Mouse (Mus musculus): ENCODE results near the gene Eif4e.

Gene Eif4e

DNA sequence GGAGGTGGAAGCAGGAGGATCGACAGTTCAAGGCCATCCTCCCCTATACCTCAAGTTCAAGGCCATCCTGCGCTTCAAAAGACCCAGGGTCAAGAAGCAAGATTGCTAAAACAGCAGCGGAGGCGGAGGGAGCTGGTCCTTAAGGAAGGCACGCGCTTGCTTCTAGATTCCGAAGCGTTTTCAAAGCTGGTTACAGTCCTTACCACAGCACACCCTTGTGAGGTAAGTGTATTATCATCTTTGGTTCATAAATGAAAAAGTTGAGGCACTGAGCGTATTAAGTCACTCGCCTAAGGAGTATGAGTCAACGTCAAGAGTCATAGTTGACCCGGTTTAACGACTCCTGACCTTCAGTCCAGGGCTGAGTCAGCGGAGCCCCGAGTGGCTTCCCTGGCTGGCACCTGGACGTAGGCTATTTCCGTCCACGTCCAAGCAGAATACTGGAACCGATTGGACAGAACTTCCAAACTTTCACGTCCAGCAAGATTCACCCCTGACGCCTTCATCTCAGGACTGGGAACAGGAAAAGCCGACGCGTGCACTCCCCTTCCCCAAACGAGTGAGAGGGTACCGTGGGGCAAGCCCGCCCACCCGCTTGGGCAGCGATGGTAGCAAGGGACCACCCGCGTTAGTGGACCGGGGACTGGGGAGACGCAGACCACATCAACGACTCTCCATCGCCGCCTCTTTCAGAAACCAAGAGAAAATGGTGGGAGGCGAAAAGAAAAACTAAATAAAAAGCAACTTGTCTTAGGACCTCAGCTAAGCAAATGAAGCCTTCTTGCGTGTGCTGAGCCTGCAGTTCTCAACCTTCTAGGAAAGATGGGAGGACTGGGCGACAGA lies at the start of gene Eif4e:
TSS of gene Eif4e (plus strand) at position 107 of the 843 bp plus-strand sequence.
- no peak for DNase-seq (ENCODE audit: low spot score)

DNA sequence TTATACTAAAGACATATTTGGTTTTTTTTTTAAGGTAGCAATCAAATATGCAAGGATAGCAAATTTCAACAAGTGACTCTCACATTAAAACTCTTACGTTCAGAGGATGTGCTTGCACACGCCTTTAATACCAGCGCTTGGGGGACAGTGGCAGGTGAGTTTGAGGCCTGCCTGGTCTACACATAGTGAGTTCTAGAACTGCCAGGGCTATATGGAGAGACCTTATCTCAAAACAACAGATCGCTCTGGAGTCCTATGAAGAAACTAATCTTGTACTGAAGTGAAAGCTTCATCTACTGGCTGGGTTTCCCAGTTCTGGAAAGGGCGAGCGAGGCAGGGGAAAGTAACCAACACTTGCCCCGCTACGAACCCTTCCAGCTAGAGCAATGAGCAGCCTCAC lies 46.5 kb upstream of the Eif4e start:
- no peak for DNase-seq (ENCODE audit: low spot score)

DNA sequence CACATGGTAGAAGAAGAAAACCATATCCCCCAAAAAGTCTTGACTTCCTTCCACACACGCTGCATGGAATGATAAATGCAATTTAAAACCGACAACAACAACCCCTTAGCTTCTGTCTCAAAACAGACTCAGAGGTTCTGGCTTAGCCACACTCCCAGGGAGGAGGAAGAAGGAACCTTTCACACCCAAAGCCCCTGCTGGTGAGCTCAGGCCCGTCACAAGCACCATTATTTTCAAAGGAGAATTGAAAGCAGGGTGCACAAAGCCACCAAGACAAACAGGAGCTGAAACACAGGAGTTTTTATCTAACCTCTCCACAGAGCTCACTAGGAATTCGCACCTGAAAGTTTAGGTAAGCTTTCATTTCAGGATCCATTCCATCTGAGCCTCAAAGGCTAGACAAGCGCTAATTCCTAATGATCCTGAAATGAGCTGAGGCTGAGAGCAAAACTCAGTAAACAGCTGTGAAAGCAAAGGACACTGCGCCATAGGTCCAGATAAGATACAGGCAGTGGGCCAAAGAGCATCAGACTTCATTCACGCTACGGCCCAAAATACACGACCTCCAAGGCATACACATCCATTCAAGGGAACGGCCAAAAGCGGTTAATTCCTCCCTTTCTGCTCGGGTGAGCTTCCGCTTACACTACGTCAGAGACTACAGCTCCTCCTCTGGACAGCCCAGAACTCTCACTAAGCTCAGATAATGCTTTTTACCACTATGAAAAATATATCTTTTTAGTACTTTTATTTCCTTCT lies 44.3 kb upstream of the Eif4e start:
- no peak for DNase-seq (ENCODE audit: low spot score)

DNA sequence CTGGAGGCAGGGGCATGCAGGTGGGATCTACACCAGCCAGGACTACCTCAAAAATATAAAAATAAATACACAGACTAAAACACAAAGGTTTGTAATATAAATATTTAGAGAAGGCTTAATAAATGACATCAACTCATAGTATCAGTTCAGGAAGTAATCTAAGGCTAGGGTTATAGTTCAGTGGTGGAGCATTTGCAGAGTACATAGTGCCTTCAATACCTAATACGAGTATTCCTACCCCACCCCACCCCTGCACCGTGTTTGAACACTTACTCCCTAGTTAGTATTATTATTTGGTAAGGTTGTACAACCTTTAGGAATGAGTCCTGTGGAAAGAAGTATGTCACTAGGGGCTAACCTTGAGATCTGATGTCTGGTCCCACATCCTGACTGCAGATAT lies 42.7 kb upstream of the Eif4e start:
- DNase-seq (ENCODE audit: low spot score) = no peak

DNA sequence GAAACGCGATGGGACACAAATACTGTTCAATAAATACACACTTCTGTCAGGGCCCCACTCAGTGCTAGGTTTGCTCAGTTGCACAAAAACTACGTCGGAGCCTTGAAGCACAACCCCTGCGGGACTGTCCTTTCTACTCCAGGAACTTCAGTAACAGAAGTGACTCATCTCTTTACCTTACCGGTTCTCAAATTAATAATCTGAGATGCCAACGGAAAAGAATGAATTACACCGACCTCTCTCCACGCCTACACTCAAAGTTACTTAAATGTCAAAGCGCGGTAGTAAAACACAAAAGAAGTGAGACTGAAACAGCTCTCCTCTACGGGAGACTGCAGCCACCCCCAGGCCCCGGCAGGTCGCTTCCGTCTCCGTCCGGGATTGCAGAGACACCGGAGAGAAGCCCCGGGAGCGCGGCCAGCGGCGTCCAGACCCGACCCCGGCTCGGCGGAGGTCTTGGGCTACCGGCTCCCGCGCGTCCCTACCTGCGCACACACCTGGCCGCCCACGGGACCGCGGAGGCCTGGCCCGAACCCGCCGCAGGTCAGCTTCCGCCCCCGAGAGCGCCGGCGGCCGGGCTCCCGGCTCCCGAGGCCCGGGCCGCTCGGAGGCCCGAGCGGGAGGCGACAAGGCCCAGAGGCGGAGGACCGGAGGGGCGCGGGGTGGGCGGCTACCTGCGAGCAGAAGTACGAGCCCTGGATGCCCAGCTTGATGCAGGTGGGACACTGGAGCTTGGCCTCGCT lies 37.2 kb upstream of the Eif4e start:
- no peak for DNase-seq (ENCODE audit: low spot score)

DNA sequence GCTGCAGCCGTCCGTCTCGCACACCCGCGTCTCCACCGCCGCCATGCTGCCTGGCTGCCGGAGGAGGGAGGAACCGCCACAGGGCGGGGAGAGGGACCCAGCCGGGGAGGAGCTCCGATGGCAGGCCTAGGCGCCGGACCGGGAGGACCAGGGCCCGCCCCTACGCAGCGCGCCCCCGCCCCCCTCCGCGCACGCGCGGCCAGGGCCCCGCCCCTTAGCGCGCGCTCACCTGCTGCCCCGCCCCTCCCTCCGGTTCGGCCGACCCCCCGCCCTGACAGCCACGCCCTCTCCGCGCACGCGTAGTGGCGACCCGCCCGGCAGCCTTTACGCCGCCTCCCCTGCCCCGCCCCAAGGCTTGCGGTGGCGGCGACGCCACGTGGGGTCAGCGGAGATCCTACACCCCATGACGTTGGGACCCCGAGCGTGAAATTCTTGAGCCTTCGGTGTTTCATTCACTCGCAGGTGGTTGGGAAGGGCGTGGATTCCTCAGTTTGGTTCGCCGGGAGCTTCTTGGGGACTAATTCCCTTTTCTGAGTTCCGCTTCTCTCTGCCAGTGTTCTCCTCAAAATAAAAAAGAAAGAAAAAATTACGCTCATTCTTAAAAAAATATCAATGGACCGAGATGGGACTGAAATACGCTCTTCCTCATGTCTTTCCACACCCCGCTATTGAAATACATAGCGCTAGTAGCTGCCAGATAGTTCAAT lies 36.5 kb upstream of the Eif4e start, which contains the start of gene Metap1:
TSS of gene Metap1 (minus strand) at position 189 of the 707 bp plus-strand sequence.
- peak; percentile 89 for DNase-seq (ENCODE audit: low spot score)

DNA sequence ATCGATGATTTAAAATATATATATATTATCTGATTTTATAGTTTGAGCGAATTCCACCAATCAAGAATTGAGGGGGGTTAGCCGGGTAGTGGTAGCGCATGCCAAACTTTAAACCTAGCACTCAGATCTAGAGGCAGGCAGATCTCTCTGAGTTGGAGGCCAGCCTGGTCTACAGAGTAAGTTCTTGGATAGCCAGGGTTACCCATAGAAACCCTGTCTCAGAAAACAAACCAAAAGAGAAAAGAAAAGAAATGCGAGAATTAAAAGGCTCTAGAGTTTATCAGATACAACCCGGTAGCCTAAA lies 36.0 kb upstream of the Eif4e start:
- DNase-seq (ENCODE audit: low spot score) = no peak

DNA sequence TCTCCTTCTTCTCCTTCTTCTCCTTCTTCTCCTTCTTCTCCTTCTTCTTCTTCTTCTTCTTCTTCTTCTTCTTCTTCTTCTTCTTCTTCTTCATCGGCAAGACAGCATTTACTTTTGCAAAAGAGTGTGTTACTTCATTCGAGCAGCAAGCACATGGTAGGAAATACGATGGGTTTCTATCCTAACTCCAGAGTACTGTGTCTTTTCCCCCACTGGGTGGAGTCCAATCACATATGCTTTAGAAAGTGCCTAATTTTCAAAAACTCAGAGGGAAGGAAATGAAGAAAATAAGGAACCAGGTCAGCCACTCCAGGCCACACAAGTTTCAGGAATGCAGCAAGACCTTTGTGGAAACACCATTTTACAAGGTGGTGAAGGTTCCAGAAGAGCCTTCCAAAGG lies 32.3 kb upstream of the Eif4e start:
- DNase-seq (ENCODE audit: low spot score) = no peak

DNA sequence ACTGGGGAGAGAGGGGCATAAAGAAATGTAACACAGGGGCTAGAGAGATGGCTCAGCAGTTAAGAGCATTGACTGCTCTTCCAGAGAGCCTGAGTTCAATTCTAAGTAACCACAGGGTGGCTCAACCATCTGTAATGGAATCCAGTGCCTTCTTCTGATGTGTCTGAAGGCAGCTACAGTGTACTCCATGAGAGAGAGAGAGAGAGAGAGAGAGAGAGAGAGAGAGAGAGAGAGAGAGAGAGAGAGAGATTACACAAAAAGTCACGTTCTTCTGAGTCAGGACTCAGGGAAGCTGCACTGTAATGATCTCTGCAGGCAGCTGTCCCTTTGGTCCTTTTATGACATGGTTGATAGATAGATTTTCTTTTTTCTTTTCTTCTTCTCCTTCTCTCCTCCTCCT lies 31.4 kb upstream of the Eif4e start:
- no peak for DNase-seq (ENCODE audit: low spot score)

DNA sequence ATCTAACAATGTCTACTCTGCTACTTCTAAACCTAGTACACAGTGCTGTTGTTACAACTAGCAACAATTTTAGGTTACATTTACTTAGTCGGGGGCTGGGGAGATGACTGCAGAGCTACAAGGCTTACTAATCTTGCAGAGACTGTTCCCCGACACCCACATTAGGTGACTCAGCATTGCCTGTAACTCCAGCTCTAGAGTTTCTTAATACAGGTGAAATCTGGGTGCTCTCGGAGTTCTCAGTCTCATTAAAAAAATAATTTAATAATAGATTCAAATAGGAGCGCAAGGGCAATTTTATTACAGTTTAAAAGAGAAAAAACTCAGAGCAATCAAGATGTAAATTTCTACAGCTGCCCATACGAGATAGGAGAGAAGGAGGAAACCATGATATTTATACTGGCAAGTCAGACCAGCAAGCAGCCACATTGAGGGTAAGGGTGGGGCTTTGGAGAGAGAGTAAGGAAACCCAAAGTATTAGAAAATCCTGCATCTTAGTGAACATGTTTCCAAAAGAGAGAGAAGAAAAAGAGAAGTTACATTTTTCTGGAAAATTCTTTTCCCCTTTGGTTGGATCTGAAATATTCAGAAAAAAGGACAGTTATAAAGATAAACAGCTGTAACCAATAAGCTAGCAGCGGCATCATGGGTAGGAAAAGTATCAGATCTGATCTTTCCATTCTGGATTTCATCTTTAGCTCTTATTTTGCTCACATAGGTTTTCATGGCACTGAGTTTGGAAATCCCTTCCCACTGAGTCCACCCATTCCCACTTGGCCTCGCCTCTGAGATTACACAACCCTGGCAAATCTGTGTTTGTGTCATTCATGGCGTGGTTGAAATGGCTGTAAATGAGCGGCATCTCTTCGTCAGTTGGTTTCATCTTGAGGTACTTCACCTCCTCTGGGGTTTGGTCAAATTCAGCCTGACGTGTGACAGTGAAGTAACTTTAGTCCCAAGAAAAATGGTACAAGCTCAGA lies 30.5 kb upstream of the Eif4e start:
- peak; percentile 16 for DNase-seq (ENCODE audit: low spot score)

DNA sequence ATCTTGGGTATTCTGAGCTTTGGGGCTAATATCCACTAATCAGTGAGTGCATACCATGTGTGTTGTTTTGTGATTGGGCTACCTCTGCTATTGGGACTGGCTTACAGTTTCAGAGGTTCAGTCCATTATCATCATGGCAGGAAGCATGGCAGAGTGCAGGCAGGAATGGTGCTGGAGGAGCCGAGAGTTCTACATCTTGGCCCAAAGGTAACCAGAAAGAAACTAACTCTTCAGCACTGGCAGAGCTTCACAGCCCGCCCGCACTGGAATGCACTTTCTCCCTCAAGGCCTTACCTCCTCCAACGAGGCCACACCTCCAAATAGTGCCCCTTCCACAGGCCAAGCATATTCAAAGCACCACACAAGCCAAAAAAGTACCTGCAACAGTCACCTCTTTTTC lies 27.2 kb upstream of the Eif4e start:
- DNase-seq (ENCODE audit: low spot score) = no peak

DNA sequence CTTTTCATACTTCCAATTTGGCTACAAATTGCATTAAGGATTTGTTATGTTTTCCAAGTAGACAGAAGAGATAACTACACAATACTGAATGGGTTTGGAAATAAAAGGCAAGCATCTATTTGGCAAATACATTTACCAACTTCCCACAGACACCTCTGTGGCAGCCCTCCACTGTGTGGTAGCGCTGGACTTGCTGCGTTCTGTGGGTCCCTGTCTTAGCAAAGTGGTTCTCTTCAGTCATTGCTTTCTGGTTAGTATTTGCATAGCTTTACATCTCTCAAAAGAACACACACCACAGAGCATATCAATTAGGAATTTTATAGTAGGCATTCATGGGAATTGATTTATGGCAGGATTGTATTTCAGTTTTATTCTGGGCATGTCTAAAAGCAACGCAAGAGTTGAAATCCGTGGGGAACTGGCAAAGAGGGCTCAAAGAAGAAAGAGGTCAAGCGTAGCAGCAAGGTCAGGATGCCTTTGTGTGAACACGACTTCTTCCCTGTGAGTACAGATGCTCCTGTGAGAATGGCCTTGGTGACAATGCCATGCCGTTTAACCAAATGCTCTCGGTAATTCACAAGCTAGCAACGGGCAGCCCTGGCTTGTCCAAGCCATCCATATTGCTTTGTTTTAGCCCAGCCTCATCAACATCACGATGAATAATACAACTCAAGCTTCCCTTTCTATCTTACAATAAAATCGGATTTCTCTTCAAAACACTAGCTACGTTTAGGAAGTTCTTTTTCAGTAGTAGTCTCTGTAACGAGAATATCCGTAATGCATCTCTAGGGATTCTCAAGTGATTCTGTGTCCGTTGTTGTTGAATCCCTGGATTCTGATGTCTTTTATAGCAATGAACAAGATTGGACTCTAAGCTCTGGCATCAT lies 25.9 kb upstream of the Eif4e start:
- DNase-seq (ENCODE audit: low spot score) = no peak

DNA sequence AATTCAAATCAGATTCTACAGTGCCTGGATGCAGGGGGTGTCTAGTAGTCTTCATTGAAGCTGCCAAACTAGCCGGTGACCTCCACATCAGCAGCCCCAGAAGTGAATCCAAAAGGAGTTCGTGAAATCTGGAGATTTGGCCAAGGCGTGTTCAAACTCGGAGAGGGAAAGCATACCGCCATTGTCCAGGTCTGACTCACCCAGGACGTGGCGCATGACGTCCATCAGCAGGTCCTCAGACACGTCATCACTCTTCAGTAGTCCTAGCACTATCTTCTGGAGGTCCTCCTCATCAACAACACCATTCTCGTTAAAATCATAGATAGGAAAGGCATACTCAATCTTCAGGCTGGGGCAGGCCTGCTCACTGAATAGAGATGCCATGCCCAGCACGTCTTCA lies 22.2 kb upstream of the Eif4e start:
- no peak for DNase-seq (ENCODE audit: low spot score)

DNA sequence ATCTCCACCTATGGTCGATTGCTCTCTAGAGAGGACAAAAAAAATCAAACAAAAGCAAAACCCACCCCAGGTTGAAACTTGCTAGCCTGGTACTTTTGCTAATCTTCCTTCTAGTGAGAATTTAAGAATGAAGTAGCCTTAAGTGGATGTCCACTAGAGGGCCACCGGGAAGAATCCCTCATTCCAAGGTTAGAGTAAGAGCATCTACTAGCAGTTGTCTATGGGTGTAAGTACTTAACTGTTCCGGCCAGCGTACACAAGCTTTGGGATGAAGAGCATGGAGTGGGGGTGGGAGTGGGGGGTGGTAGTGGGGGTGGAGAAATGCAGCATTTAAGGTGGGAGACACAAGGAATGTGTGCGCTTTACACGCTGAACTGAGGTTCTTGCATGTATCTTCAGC lies 19.2 kb upstream of the Eif4e start:
- no peak for DNase-seq (ENCODE audit: low spot score)

DNA sequence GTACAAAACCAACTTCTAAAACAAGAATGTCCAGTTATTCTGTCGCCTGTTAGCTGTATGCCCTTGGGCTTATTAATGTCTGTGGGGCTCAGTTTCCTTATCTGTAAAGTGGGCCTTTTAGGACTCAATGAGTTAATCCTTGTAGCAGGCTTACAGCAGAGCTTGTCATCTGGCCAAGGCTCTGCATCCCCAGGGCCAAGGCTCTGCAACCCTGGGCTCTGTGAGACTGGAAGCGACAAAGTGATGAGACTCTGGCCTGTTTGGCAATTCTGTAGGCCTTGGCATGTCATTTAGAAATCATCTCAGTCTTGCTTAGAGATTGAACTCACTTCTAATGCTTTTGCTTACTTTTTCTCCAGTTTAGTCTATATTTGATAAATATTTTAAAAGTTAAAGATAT lies 16.4 kb upstream of the Eif4e start:
- no peak for DNase-seq (ENCODE audit: low spot score)

DNA sequence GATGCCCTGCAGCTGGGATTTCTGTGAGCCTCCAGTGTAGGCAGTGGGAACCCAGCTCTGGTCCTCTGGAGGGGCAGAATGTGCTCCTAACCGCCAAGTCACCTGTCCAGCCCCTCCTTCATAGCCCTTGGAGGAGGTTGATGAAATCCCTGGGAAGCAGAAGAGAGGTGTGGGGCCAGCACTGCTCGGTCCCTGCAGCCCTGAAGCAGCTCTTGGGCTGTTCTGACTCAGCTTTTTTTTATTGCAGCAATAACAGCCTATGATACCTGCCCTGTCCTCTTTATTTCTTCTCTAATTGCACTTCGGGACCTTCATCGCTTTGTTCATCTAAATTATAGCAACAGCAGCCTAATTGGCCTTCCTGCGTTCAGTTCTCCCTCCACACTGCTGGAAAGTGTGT lies 15.5 kb upstream of the Eif4e start:
- no peak for DNase-seq (ENCODE audit: low spot score)

DNA sequence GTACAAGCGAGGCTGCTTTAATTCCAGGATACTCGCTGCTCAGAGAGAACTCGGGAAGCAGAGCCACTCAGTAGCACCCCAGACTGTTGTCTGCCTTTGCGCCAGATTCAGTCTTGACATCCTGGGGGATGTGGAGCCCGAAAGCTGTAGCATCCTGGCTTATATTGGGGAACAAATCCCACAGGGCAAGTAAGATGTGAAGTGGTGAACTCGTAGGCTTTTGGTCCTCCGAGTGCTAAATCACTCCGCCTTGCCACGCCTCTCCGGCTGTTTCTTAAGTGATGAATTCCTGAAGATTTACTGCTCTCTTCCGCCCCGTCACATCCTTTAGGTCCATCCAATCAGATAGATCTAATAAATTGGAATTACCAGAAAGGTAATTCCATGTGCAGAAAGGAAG lies 12.7 kb upstream of the Eif4e start:
- DNase-seq (ENCODE audit: low spot score) = no peak

DNA sequence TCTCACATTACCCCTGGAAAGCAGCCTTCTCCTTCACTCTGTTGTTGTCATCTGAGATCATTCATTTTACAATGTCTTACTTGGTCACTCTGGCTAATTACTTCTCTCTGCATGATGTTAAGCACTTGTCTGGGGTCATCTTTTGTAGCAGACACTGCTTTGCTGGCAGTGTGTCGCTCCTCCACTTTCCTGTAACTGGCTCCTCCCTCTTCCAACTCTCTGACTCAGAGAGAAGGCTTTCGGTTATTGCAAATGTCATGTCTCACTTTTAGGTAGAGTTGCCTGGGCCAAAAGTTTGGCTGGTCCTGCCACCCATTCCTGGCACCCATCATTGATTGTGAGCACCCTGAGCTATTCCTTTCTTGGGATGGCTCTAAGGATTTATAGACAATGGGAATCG lies 11.2 kb upstream of the Eif4e start:
- DNase-seq (ENCODE audit: low spot score) = no peak

DNA sequence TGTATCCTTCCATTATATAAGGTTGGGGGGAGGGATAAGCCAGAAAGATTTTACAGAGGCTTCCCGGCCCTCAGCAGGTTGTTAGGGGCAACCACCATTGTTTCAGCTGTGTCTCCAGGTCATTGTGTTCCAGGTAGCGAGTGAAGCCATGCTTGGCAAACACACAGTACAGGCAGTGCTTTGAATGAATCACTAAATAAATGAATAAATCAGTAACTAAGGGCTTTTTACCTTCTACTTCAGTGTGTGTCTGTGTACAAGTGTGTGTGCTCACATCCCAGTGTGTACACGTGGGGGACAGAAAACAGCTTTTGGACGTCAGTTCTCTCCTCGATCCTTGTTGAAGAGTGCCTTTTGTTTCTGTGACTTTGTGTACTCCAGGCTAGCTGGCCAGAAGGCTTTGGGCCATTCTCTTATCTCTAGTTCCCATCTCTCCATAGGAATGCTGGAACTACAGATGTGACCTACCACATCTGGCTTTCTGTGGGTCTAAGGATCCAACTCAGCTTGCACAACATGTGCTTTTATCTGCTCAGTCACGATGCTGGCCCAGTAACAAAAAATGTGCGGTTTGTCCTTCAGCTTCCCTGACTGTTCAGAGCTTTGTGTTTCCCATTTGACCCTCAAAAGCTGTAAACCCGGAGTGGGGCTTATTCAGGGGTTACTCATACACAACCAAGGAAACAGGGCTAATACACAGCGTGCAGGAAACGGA lies 10.2 kb upstream of the Eif4e start:
- DNase-seq (ENCODE audit: low spot score) = no peak
